Mouse (Mus musculus) liver, embryonic 14.5 days (tissue): Measurements from ENCODE around the gene Efr3b. TPM values are rescaled to one million over a fixed set of nuclear protein-coding genes. Genes with fewer than 3 reads are reported as not detected.
"Not testable (repeated sequence)": the region's sequence is repeated elsewhere in the genome, so short reads cannot be mapped to it uniquely, and the experiment has no call there.

Source experiments
- ATAC-seq: fragments of 200-750 bp; cut with Nextera tagmentation; 2 replicates; pipeline ENCODE4 v1.8.0; 2017; ENCODE audit warnings: moderate number of reproducible peaks, mild to moderate bottlenecking, moderate library complexity; ENCODE audit not compliant: insufficient read depth
- DNase-seq, 3 experiments: peaks; one replicate each; pipeline ENCODE4 v3.0.0-alpha.2; 2012 to 2013; ENCODE audit warnings: low read depth in 3 of 3, low spot score in 3 of 3
- H3K27ac ChIP-seq: fragments of 300-500 bp; sonication (generic); 2 replicates; pipeline ENCODE4 v1.5.1; 2014; ENCODE audit warnings: moderate library complexity, mild to moderate bottlenecking, control low read depth, inconsistent platforms
- H3K27me3 ChIP-seq: fragments of 300-500 bp; sonication (generic); 2 replicates; pipeline ENCODE4 v1.6.1; 2014; ENCODE audit warnings: mild to moderate bottlenecking, low read length, moderate library complexity; ENCODE audit not compliant: control insufficient read depth, insufficient read depth
- H3K36me3 ChIP-seq: fragments of 300-500 bp; sonication (generic); replicated peaks from 2 replicates; pipeline ENCODE4 v1.6.1; 2014; ENCODE audit warnings: low read depth; ENCODE audit not compliant: control insufficient read depth, insufficient read depth
- H3K4me1 ChIP-seq, 2 experiments: fragments of 200-500 bp in 1 of 2; fragments of 300-500 bp in 1 of 2; sonication (generic) in 1 of 2; replicated peaks; 2 replicates each; pipeline ENCODE4 v1.6.1; 2012 to 2014; ENCODE audit warnings: antibody characterized with exemption in 1 of 2, inconsistent platforms in 1 of 2, low read length in 1 of 2; ENCODE audit not compliant: control insufficient read depth in 2 of 2, insufficient read depth in 2 of 2
- H3K4me2 ChIP-seq: fragments of 300-500 bp; sonication (generic); 2 replicates; pipeline ENCODE4 v1.6.1; 2014; ENCODE audit warnings: low read depth, mild to moderate bottlenecking, control low read depth, moderate library complexity
- H3K4me3 ChIP-seq, 2 experiments: fragments of 200-500 bp in 1 of 2; fragments of 300-500 bp in 1 of 2; sonication (generic) in 1 of 2; 2 replicates each; pipeline ENCODE4 v1.5.1; 2012 to 2014; ENCODE audit warnings: low read depth in 2 of 2, low read length in 2 of 2, mild to moderate bottlenecking in 2 of 2, control low read depth in 1 of 2, inconsistent platforms in 1 of 2, moderate library complexity in 1 of 2; ENCODE audit not compliant: insufficient read depth in 1 of 2
- H3K9ac ChIP-seq: fragments of 300-500 bp; sonication (generic); replicated peaks from 2 replicates; pipeline ENCODE4 v1.6.1; 2014; ENCODE audit warnings: mild to moderate bottlenecking, control low read depth, moderate library complexity
- H3K9me3 ChIP-seq: fragments of 300-500 bp; sonication (generic); 2 replicates; pipeline ENCODE4 v1.6.1; 2016; ENCODE audit warnings: low read length, mixed read lengths; ENCODE audit not compliant: control insufficient read depth
- CTCF ChIP-seq: IDR thresholded peaks from 2 replicates; pipeline ENCODE4 v1.5.1; 2016; ENCODE audit warnings: antibody characterized with exemption, low read depth, control low read depth
- EP300 ChIP-seq: IDR thresholded peaks from 2 replicates; pipeline ENCODE4 v1.6.1; 2016; ENCODE audit warnings: antibody characterized with exemption, low read depth
- WGBS: fragments of 180-500 bp; shearing (Covaris S2); extraction: QIAGEN DNeasy Blood & Tissue Kit; methylation state at CpG from one replicate; pipeline ENCODE4 v1.1.7; 2014; ENCODE audit not compliant: insufficient replicate concordance; 5-methylcytosine and 5-hydroxymethylcytosine counted together
- polyA plus RNA-seq, 2 experiments: library from polyadenylated mRNA; depleted of rRNA in 1 of 2; stranded (reverse) in 1 of 2; unstranded in 1 of 2; fragments of >200 nt; fragmentation: Nextera tagmentation in 1 of 2; extraction: Ambion mirVana in 1 of 2; gene quantifications; 2 replicates each; pipeline versions ENCODE4 v1.2.1 to v1.2.3; 2012 to 2014

The Efr3b gene
- polyA plus RNA-seq, 2 experiments, result 0.05 to 0.10 TPM

DNA sequence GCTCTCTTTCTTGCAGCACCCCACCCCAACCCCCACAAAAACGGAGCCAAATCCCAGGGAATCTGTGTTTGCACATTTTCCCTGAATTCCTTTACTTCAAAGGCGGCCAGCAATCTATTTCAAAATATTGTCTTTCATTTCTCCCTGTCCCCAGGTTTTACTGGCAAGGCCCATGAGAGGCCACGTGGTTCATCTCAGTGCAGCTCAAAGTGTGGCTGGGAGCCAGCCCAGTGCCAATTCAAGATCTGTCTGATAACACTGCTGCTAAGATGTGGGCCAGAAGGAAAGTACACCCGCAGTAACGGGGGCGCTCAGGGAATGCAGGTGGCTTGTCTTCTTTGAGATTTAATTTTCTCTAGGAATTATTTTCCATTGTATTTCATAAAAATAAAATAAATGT is 56.5 kb downstream of the Efr3b start:
- Histone ChIP-seq H3K27me3 (peaks cover 10% of the 10 kb centered on the region), H3K4me3 (no peak overlapping the region)
- WGBS, result 17% methylated on average over 6 of the region's 6 CpGs

GRCm38 (mm10) chr12:3981350-3982131 is 57.2 kb downstream of the Efr3b start:
- DNase-seq, result peak; percentile 68 to 73 (median 71)
- peaks cover 10% of the 10 kb centered on the region for H3K27me3 ChIP-seq
- under 1% methylated on average over 41 of the region's 41 CpGs for WGBS
- H3K4me2 ChIP-seq, result peak overlapping the region; percentile 61
- ATAC-seq, result peak; percentile 88
- TF ChIP-seq EP300 (no peak), CTCF (no peak)
- no peaks in the 10 kb centered on the region for H3K36me3 ChIP-seq
- peaks cover 0 to 5% of the 10 kb centered on the region in 2 experiments; a peak in 2 of 4 replicates for H3K4me1 ChIP-seq
- no peak overlapping the region for H3K9ac ChIP-seq
- no peak overlapping the region for H3K27ac ChIP-seq
- no peaks in the 10 kb centered on the region for H3K9me3 ChIP-seq
- H3K4me3 ChIP-seq, result peak overlapping the region; percentile 29 to 31

More for the DNA sequence above, 56.5 kb downstream of the Efr3b start:
- TF ChIP-seq EP300 (no peak), CTCF (no peak)
- Histone ChIP-seq H3K4me2 (peak overlapping the region; percentile 61), H3K27ac (no peak overlapping the region), H3K36me3 (no peaks in the 10 kb centered on the region), H3K9ac (no peak overlapping the region), H3K4me1 (peaks cover 0 to 5% of the 10 kb centered on the region in 2 experiments; a peak in 2 of 4 replicates), H3K9me3 (no peaks in the 10 kb centered on the region)
- ATAC-seq, result no peak
- DNase-seq, result no peak

GRCm38 (mm10) chr12:3980991-3981349 is 57.7 kb downstream of the Efr3b start:
- H3K36me3 ChIP-seq, result no peaks in the 10 kb centered on the region
- H3K9me3 ChIP-seq, result no peaks in the 10 kb centered on the region
- no peak overlapping the region for H3K9ac ChIP-seq
- peaks cover 10% of the 10 kb centered on the region for H3K27me3 ChIP-seq
- no peak overlapping the region for H3K27ac ChIP-seq
- peaks cover 0 to 5% of the 10 kb centered on the region in 2 experiments; a peak in 2 of 4 replicates for H3K4me1 ChIP-seq
- ATAC-seq, result no peak; the same call in 1 of the 2 replicates
- DNase-seq, result no peak
- whole genome bisulfite sequencing, result 42% methylated on average over 1 of the region's 1 CpGs
- H3K4me2 ChIP-seq, result peak overlapping the region; percentile 61
- TF ChIP-seq EP300, result no peak
- no peak for TF ChIP-seq CTCF
- no peak overlapping the region for H3K4me3 ChIP-seq

- H3K4me3 ChIP-seq, H3K27me3 ChIP-seq, DNase-seq, H3K9ac ChIP-seq, H3K27ac ChIP-seq, H3K36me3 ChIP-seq, ATAC-seq, H3K9me3 ChIP-seq, H3K4me2 ChIP-seq, H3K4me1 ChIP-seq: not testable (repeated sequence)
- WGBS, result 80% methylated on average over 6 of the region's 6 CpGs
Observed at GRCm38 (mm10) chr12:3973169-3973568, 65.5 kb downstream of the Efr3b start.

GRCm38 (mm10) chr12:3968380-3968779 is 70.3 kb downstream of the Efr3b start:
- H3K27me3 ChIP-seq, result no peaks in the 10 kb centered on the region
- DNase-seq (no peak), ATAC-seq (no peak)
- WGBS, result 42% methylated on average over 9 of the region's 9 CpGs
- H3K4me3 ChIP-seq, result no peak overlapping the region
- no peaks in the 10 kb centered on the region for H3K9me3 ChIP-seq
- no peak overlapping the region for H3K4me2 ChIP-seq
- no peak overlapping the region for H3K27ac ChIP-seq
- H3K4me1 ChIP-seq, result no peaks in the 10 kb centered on the region
- TF ChIP-seq EP300 (no peak), CTCF (no peak)
- no peak overlapping the region for H3K9ac ChIP-seq
- no peaks in the 10 kb centered on the region for H3K36me3 ChIP-seq
